Mouse (Mus musculus) embryonic facial prominence, embryonic 14.5 days (tissue): ENCODE results near the gene Ttc30a1. TPM values are rescaled to one million over a fixed set of nuclear protein-coding genes. Genes with fewer than 3 reads are reported as not detected.
"Not testable (repeated sequence)": the region's sequence is repeated elsewhere in the genome, so short reads cannot be mapped to it uniquely, and the experiment has no call there.

Experiments used
- ATAC-seq: fragments of 200-750 bp; cut with Nextera tagmentation; 2 replicates; pipeline ENCODE4 v1.8.0; 2017; ENCODE audit warnings: low read depth, moderate number of reproducible peaks, moderate TSS enrichment
- DNase-seq: peaks from one replicate; pipeline ENCODE4 v3.0.0-alpha.2; 2015; ENCODE audit warnings: low spot score
- H3K27ac ChIP-seq: fragments of 300-500 bp; sonication (generic); replicated peaks from 2 replicates; pipeline ENCODE4 v1.5.1; 2014; ENCODE audit warnings: low read depth, mild to moderate bottlenecking, low read length, moderate library complexity
- H3K27me3 ChIP-seq: fragments of 300-500 bp; sonication (generic); replicated peaks from 2 replicates; pipeline ENCODE4 v1.6.1; 2014; ENCODE audit warnings: low read length; ENCODE audit not compliant: control insufficient read depth, insufficient read depth
- H3K36me3 ChIP-seq: fragments of 300-500 bp; sonication (generic); 2 replicates; pipeline ENCODE4 v1.6.1; 2014; ENCODE audit warnings: low read length, mixed read lengths; ENCODE audit not compliant: control insufficient read depth, insufficient read depth
- H3K4me1 ChIP-seq: fragments of 300-500 bp; sonication (generic); 2 replicates; pipeline ENCODE4 v1.6.1; 2014; ENCODE audit warnings: antibody characterized with exemption, low read length; ENCODE audit not compliant: control insufficient read depth, insufficient read depth
- H3K4me2 ChIP-seq: fragments of 300-500 bp; sonication (generic); 2 replicates; pipeline ENCODE4 v1.6.1; 2014; ENCODE audit warnings: low read depth, mild to moderate bottlenecking, low read length, moderate library complexity, mixed read lengths
- H3K4me3 ChIP-seq: fragments of 300-500 bp; sonication (generic); 2 replicates; pipeline ENCODE4 v1.5.1; 2014; ENCODE audit warnings: low read depth, mild to moderate bottlenecking, low read length
- H3K9ac ChIP-seq: fragments of 300-500 bp; sonication (generic); 2 replicates; pipeline ENCODE4 v1.6.1; 2014; ENCODE audit warnings: low read depth, mild to moderate bottlenecking, low read length, moderate library complexity, mixed read lengths
- H3K9me3 ChIP-seq: fragments of 300-500 bp; sonication (generic); 2 replicates; pipeline ENCODE4 v1.6.1; 2016; ENCODE audit warnings: low read length; ENCODE audit not compliant: control insufficient read depth
- WGBS: fragments of 180-500 bp; shearing (Covaris S2); extraction: QIAGEN DNeasy Blood & Tissue Kit; methylation state at CpG from one replicate; pipeline ENCODE4 v1.1.7; 2014; 5-methylcytosine and 5-hydroxymethylcytosine counted together
- polyA plus RNA-seq: library from polyadenylated mRNA; unstranded; fragments of >200 nt; fragmentation: Nextera tagmentation; extraction: Ambion mirVana; gene quantifications from 2 replicates; pipeline ENCODE4 v1.2.1, GENCODE M21; 2014

Gene Ttc30a1
- polyA plus RNA-seq, 1 experiment from 2014 or later, result 7.4 TPM

DNA sequence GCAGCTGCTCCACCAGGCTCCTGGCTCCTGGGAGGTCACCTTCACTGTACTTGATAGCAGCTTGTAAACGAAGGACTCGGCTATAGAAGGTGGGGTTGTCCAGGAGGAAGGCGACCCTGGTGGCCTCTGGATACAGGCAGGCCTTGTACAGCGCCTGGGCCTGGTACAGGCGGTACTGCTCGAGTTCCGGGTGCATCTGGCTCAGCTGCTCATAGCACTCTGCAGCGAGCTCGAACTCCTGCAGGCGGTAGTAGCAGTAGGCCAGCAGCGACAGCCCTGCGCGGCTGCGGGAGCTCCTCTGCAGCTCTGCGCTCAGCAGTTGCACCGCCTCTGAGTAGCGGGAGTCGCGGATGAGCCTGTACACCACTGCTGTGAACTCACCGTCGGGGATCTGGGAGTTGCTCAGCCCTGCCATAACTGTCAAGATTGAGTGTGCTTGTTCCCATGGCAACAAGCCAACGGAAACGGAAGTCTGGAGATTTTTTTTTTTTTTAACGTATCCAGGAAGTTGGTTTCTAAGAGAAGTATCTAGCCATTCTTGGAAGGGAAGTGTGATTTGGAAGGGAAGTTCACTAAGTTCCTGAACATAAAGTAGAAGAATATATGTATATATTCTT, 3.9 kb downstream of the Ttc30a1 start, which contains the start of gene Ttc30a2:
Gene Ttc30a2 (minus strand): TSS at position 419 of the 617 bp plus-strand sequence.
- H3K4me1 ChIP-seq, H3K27me3 ChIP-seq, DNase-seq, H3K36me3 ChIP-seq, H3K9me3 ChIP-seq, ATAC-seq, H3K4me2 ChIP-seq, H3K9ac ChIP-seq, H3K4me3 ChIP-seq, H3K27ac ChIP-seq: not testable (repeated sequence)
- 28% methylated on average over 13 of the region's 24 CpGs for WGBS

DNA sequence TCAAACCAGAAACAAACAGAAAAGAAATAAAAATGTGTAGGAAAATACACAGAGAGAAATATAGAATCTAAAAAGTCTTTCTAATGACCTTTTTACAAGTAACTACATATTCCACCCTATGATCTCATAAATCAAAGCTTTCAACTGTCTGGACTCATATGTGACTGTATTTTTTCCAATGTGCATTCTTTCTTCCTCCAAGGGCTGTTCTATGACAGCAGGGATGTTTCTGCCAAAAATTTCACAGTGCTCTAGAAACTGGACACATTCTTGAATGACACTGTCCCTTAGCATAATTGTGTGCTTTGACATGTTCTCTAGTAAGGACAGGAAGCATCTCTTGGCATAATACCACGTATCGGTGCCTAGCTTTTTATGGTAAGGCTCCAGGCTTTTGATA, 5.7 kb downstream of the Ttc30a1 start:
- not testable (repeated sequence) for ATAC-seq, DNase-seq
- 88% methylated on average over 2 of the region's 2 CpGs for WGBS

DNA sequence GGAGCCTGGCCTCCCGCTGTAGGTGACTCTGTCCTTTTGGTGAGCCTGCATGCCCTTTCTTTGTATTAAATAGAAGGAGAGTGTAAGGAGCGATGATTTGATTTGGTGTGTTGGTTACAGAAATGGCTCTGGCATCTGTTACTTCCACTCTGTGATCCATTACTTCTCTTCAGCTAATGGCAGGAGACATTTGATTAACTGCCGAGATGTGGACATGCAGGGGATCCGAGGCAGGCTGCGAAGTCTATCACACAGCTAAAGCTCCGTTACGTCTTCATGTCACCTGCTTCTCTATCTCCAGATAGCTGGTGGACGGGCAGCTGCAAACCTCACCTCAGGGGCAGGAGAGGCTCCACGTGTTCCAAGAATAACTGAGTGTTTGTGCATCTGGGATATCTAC, 7.6 kb downstream of the Ttc30a1 start:
- ATAC-seq, result no peak
- no peak overlapping the region for H3K4me2 ChIP-seq
- H3K27me3 ChIP-seq, result no peaks in the 10 kb centered on the region
- no peak for DNase-seq
- no peak overlapping the region for H3K4me3 ChIP-seq
- no peaks in the 10 kb centered on the region for H3K4me1 ChIP-seq
- no peak overlapping the region for H3K9ac ChIP-seq
- no peak overlapping the region for H3K27ac ChIP-seq
- no peaks in the 10 kb centered on the region for H3K9me3 ChIP-seq
- WGBS, result 73% methylated on average over 9 of the region's 9 CpGs
- no peaks in the 10 kb centered on the region for H3K36me3 ChIP-seq

More for the DNA sequence above, 5.7 kb downstream of the Ttc30a1 start:
- not testable (repeated sequence) for H3K4me2 ChIP-seq, H3K27me3 ChIP-seq, H3K27ac ChIP-seq, H3K9me3 ChIP-seq, H3K4me1 ChIP-seq, H3K4me3 ChIP-seq, H3K9ac ChIP-seq, H3K36me3 ChIP-seq

DNA sequence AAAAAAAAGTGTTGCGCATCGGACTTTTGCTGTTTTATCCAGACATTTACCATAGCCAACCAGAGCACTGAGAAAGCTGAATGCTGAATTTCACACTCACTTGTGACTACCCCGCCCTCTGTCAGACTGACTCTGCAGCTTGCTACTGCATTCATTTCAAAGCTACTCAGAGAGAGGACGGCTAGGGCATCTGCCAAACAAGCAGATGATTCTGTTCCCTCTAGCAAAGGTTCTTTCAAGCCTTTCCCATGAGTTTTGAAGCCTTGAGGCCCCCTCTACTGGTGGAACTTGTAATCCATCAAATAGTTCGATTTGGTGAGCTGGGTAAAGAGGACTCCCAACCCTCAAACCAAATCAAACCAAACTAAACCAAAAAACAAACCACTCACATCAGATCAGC, 16.8 kb downstream of the Ttc30a1 start:
- Histone ChIP-seq H3K4me1 (peaks cover 12% of the 10 kb centered on the region), H3K27me3 (no peaks in the 10 kb centered on the region), H3K36me3 (no peaks in the 10 kb centered on the region), H3K27ac (no peak overlapping the region), H3K9me3 (no peaks in the 10 kb centered on the region), H3K4me3 (peak overlapping the region; percentile 4), H3K9ac (0 out of 2 replicates have a peak overlapping the region, but pooled peaks have one; percentile 35), H3K4me2 (peak overlapping the region; percentile 51)
- DNase-seq, result peak; percentile 88
- peak; percentile 78 for ATAC-seq
- WGBS, result 30% methylated on average over 5 of the region's 5 CpGs

DNA sequence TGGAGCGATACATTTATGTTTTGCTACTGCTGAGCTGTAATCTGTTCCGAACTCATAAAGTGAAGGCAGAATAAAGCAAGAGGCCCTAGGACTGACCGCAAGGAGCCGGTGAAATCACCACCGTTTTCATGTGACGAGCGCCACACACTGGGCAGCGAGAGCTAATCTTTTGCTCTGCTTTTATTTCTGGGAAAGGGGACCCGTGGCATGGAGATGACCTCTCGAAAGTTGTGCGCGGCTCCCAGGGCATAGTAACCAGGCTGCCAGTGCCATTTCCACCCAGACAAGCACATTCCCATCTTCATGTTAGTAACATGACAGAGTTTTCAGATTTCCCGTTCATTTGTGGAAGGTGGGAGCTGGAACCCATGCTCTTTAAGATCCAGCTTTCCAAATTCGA, 17.3 kb downstream of the Ttc30a1 start:
- Histone ChIP-seq H3K4me3 (peak overlapping the region; percentile 4), H3K27ac (no peak overlapping the region), H3K36me3 (no peaks in the 10 kb centered on the region), H3K27me3 (no peaks in the 10 kb centered on the region), H3K4me2 (peak overlapping the region; percentile 51), H3K9ac (peak overlapping the region; percentile 35; the same call in 1 of the 2 replicates), H3K4me1 (peaks cover 16% of the 10 kb centered on the region), H3K9me3 (no peaks in the 10 kb centered on the region)
- DNase-seq, result peak; percentile 75
- 14% methylated on average over 14 of the region's 14 CpGs for WGBS
- ATAC-seq, result no peak

DNA sequence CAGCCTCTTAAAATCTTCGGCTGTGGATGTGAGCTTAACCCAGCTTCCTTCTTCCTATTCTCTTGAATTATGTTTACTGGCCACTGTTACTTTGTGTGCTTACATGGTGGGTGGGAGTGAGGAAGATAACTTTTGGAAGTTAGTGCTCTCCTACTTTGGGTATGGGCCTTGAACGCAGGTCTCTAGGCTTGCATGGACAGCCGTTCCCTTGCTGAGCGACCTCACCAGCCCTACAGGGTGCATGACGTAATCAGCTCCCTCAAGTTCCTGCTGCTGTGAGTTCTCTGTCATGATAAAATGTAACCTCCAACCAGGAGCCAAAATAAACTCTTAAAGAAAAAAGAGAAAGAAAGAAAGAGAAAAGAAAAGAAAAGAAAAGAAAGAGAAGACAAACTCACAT, 17.7 kb downstream of the Ttc30a1 start:
- Histone ChIP-seq H3K9ac (no peak overlapping the region), H3K9me3 (no peaks in the 10 kb centered on the region), H3K27me3 (no peaks in the 10 kb centered on the region), H3K27ac (no peak overlapping the region; the same call in 1 of the 2 replicates), H3K36me3 (no peaks in the 10 kb centered on the region), H3K4me2 (peak overlapping the region; percentile 51), H3K4me1 (peaks cover 20% of the 10 kb centered on the region), H3K4me3 (peak overlapping the region; percentile 4; the same call in 1 of the 2 replicates)
- 56% methylated on average over 5 of the region's 5 CpGs for WGBS
- no peak for DNase-seq
- no peak for ATAC-seq

DNA sequence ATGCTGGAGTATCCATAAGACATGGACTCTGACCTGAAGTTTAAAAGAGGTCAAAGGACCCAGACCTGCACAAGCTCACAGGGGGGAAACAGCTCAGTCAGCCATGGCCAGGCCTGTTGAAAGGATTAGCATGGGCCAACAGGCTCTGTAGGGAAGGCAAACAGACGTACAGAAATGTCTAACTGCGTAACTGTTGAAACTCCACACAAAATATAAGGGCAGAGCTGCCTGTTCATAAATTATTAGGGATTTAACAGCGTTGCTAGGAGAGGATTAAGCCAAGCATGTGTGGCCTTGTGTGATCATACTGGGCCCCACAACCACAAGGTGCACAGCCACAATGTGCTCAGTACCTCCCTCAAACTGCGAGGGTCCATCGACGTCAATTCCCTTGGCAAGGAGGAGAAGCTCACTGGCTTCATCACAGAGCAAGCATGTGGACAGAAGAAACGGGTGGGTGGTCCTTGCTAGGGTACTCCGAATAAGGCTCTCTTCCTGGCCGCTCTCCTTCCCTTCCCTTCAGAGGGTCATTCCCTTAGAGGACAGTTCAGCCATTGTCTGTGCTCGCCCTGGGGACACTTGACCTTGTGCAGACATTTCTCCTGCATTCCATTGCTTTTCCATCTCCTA, 18.4 kb downstream of the Ttc30a1 start:
- Histone ChIP-seq H3K4me1 (peaks cover 25% of the 10 kb centered on the region), H3K4me2 (no peak overlapping the region), H3K4me3 (no peak overlapping the region), H3K27me3 (no peaks in the 10 kb centered on the region), H3K36me3 (no peaks in the 10 kb centered on the region), H3K9me3 (no peaks in the 10 kb centered on the region), H3K27ac (no peak overlapping the region), H3K9ac (no peak overlapping the region)
- 59% methylated on average over 10 of the region's 10 CpGs for WGBS
- ATAC-seq (no peak), DNase-seq (no peak)

DNA sequence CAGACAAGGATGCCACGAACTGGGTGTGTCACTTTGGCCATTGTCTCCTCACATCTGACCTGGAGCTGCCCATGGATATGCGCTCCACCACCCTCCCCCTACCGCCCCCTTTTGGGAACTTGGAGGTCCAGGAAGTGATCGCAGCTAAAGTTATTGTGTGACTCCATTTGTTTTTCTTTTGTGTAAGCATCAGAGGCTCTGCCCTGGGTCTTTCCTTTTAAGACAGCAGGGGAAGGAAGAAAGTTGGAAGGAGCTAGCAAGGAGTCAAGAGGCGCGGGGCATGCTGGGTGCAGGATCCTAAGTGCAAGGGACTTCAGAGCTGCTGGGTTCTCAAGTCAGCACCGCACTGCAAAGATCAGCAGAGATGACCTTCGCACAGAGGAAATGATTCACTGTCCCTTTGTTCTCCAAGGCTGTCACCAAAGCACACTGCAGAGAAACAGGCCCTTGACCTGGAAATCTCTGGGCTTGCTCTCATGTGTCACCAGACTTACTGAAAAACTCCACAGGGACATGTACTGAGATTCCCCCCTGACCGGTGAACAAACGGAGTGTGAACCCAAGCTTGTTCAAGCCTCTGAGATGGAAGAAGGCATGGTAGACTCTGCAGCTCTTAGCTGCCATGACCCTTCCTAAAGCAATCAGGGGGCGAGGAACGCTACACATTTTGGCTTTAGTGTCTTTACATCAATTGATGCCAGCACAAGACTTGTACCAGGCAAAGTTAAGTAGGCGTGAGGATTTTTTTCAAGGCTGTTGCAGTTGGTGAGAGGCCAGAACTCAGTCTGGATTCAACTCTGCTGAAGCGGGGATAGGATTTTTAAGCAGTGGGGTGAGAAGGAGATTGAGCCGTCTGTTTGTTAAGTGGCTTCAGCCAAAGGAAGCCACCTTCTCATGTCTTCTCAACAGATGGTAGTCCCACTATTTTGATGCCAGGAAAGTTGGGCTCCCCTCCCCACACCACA, 21.1 kb downstream of the Ttc30a1 start:
- WGBS, result 53% methylated on average over 15 of the region's 15 CpGs
- ATAC-seq, result no peak
- H3K9ac ChIP-seq, result peak overlapping the region; percentile 51; the same call in 1 of the 2 replicates
- peaks cover 25% of the 10 kb centered on the region for H3K4me1 ChIP-seq
- peak overlapping the region; percentile 52 for H3K4me2 ChIP-seq
- no peaks in the 10 kb centered on the region for H3K27me3 ChIP-seq
- H3K27ac ChIP-seq, result peak overlapping the region; percentile 78
- H3K4me3 ChIP-seq, result 0 out of 2 replicates have a peak overlapping the region, but pooled peaks have one; percentile 13
- H3K9me3 ChIP-seq, result no peaks in the 10 kb centered on the region
- H3K36me3 ChIP-seq, result no peaks in the 10 kb centered on the region
- DNase-seq, result no peak
